11 mouse cellular contexts compared by ENCODE assay signal in genomic region chr13:42725709-42726231, GRCm38 (mm10). TPM values are rescaled to one million over a fixed set of nuclear protein-coding genes. Genes with fewer than 3 reads are reported as not detected.
DNase-seq lines count a peak whose midpoint lies in the region; ATAC-seq and TF ChIP-seq lines count a peak whose summit lies in the region.
"Had no signal": no experiment of that assay in that cellular context is flagged by ENCODE, and none has a peak within 500 bp of the region (broad histone marks: within the 10 kb centered on the region; RNA-seq: fewer than 3 reads in every experiment).

No protein-coding gene starts in this region.

- H3K27me3 ChIP-seq in kidney, adult 2 months (replicated peaks; ENCODE audit: control insufficient read depth, insufficient read depth, low read length), result no peaks in the 10 kb centered on the region
- H3K27me3 ChIP-seq in midbrain, embryonic 16.5 days (ENCODE audit: control insufficient read depth, insufficient read depth, low read depth, low read length), result no peaks in the 10 kb centered on the region
- H3K27me3 ChIP-seq: liver, embryonic 15.5 days had no signal

- TF ChIP-seq CTCF in kidney, adult 2 months (conservative IDR thresholded peaks at IDR 0.05; ENCODE audit: insufficient read depth, insufficient read length, low read depth, low read length), result no peak

- intact Hi-C loops in heart, postnatal 10 days (cut with DNase I), result no loop called here
- intact Hi-C loops in heart, postnatal 25 days (cut with DNase I), result no loop called here

- H3K36me3 ChIP-seq in kidney, adult 2 months (ENCODE audit: control insufficient read depth, insufficient read depth, low read length), result no peaks in the 10 kb centered on the region
- H3K36me3 ChIP-seq in midbrain, embryonic 16.5 days (ENCODE audit: control insufficient read depth, insufficient read depth, low read length), result no peaks in the 10 kb centered on the region
- H3K36me3 ChIP-seq: liver, embryonic 15.5 days had no signal

- H3K4me2 ChIP-seq in midbrain, embryonic 16.5 days (ENCODE audit: low read length), result no peak overlapping the region
- H3K4me2 ChIP-seq: liver, embryonic 15.5 days had no signal

- 39% methylated on average over 7 of the region's 7 CpGs for WGBS in kidney, adult 2 months
- WGBS in midbrain, embryonic 16.5 days, result 63% methylated on average over 7 of the region's 7 CpGs

- no peak overlapping the region for H3K4me3 ChIP-seq in kidney, adult 2 months (ENCODE audit: insufficient read depth, low read depth, low read length)
- no peak overlapping the region for H3K4me3 ChIP-seq in midbrain, embryonic 16.5 days (ENCODE audit: low read depth, low read length)
- H3K4me3 ChIP-seq: liver, embryonic 15.5 days had no signal

- peaks cover 33% of the 10 kb centered on the region for H3K4me1 ChIP-seq in kidney, adult 2 months (ENCODE audit: control insufficient read depth, insufficient read depth, low read length)
- peaks cover 5% of the 10 kb centered on the region; the same call in 1 of the 2 replicates for H3K4me1 ChIP-seq in midbrain, embryonic 16.5 days (ENCODE audit: control insufficient read depth, insufficient read depth, low read length)
- H3K4me1 ChIP-seq: liver, embryonic 15.5 days had no signal

- DNase-seq in heart, postnatal 10 days, result peak; percentile 11 to 15
- DNase-seq in heart, postnatal 25 days (ENCODE audit: low spot score), result no peak
- peak; percentile 3 for DNase-seq in NIH3T3 (ENCODE audit: low read depth)
- peak; percentile 9 for DNase-seq in cerebellum, adult 11 months
- DNase-seq in kidney, adult 2 months, result peak; percentile 60
- DNase-seq in lung, postnatal 4 days, result no peak

- H3K9ac ChIP-seq in midbrain, embryonic 16.5 days (ENCODE audit: low read depth, low read length), result no peak overlapping the region
- H3K9ac ChIP-seq: liver, embryonic 15.5 days had no signal

- no peaks in the 10 kb centered on the region for H3K9me3 ChIP-seq in midbrain, embryonic 16.5 days (replicated peaks; ENCODE audit: control insufficient read depth, low read length, poor library complexity, severe bottlenecking)
- H3K9me3 ChIP-seq: liver, embryonic 15.5 days had no signal

- no peak for TF ChIP-seq POLR2A in kidney, adult 2 months (IDR thresholded peaks at IDR 0.05; ENCODE audit: low read depth, low read length)

- no peak for ATAC-seq in monocyte, adult 5-6 weeks (replicated peaks; ENCODE audit: insufficient number of reproducible peaks, low FRiP score, low TSS enrichment, poor library complexity, severe bottlenecking)
- ATAC-seq in midbrain, embryonic 16.5 days, result no peak

- H3K27ac ChIP-seq in kidney, adult 2 months (ENCODE audit: insufficient read depth, low read depth, low read length), result peak overlapping the region; percentile 43
- H3K27ac ChIP-seq in midbrain, embryonic 16.5 days (ENCODE audit: low read length), result no peak overlapping the region
- H3K27ac ChIP-seq: kidney, postnatal 0 days; liver, embryonic 15.5 days had no signal

RNA-seq across cellular contexts. Expression of gene Phactr1, which starts 45.3 kb away (rescaled TPM):
- 10 to 100 TPM; 11.0 to 12.5 TPM for total RNA-seq in heart, postnatal 10 days (2021)
- 1 to 10 TPM; 3.4 to 5.1 TPM for total RNA-seq in heart, postnatal 25 days (2021)
- polyA plus RNA-seq in kidney, adult 2 months (2012; rRNA removed), result 6.6 and 8.9 TPM in 2 replicates
- not detected in 3 replicates for total RNA-seq in monocyte, adult 5-6 weeks (2017)
- 62.5 and 65.3 TPM in 2 replicates for polyA plus RNA-seq in midbrain, embryonic 16.5 days (2015; fragmentation: Nextera tagmentation; extraction: Ambion mirVana)
- total RNA-seq: MEL had no signal

Comparison
In these comparisons a context has a peak if more than half of its experiments do, and no peak if none do; other contexts are left out.
1. DNase-seq: peak in heart, postnatal 10 days (2 of 2), NIH3T3 (single experiment), cerebellum, adult 11 months (single experiment) and kidney, adult 2 months (single experiment); none in heart, postnatal 25 days (single experiment) and lung, postnatal 4 days (0 of 2).